Mouse (Mus musculus) MEL (cell line): Measurements from ENCODE around the gene Phxr2. TPM values are rescaled to one million over a fixed set of nuclear protein-coding genes. Genes with fewer than 3 reads are reported as not detected.

Experiments
- DNase-seq: peaks from one replicate; pipeline ENCODE4 v3.0.0; 2011; ENCODE audit warnings: low read depth, low spot score
- H3K27ac ChIP-seq: 2 replicates; pipeline ENCODE4 v1.5.1; 2012; ENCODE audit warnings: low read depth, mild to moderate bottlenecking, control low read depth, low read length, moderate library complexity; ENCODE audit not compliant: control insufficient read depth
- H3K27me3 ChIP-seq, 2 experiments: fragments of 150-350 bp in 1 of 2; sonication (generic) in 1 of 2; 2 replicates each; pipeline ENCODE4 v1.6.1; 2012; ENCODE audit warnings: low read length in 2 of 2, mild to moderate bottlenecking in 2 of 2, improper control_type of control experiment in 1 of 2, moderate library complexity in 1 of 2; ENCODE audit not compliant: insufficient read depth in 2 of 2, control insufficient read depth in 1 of 2
- H3K36me3 ChIP-seq, 2 experiments: 2 replicates each; pipeline ENCODE4 v1.6.1; 2012 to 2014; ENCODE audit warnings: low read length in 2 of 2, improper control_type of control experiment in 1 of 2, inconsistent platforms in 1 of 2, mild to moderate bottlenecking in 1 of 2; ENCODE audit not compliant: insufficient read depth in 2 of 2, control insufficient read depth in 1 of 2
- H3K4me1 ChIP-seq, 2 experiments: fragments of 150-350 bp in 1 of 2; sonication (generic) in 1 of 2; 2 replicates each; pipeline ENCODE4 v1.6.1; 2012; ENCODE audit warnings: low read length in 2 of 2, improper control_type of control experiment in 1 of 2, mild to moderate bottlenecking in 1 of 2; ENCODE audit not compliant: insufficient read depth in 2 of 2, control insufficient read depth in 1 of 2
- H3K4me3 ChIP-seq, 2 experiments: fragments of 150-350 bp in 1 of 2; sonication (generic) in 1 of 2; 2 replicates each; pipeline ENCODE4 v1.5.1; 2012; ENCODE audit warnings: low read depth in 2 of 2, low read length in 2 of 2, mild to moderate bottlenecking in 2 of 2, moderate library complexity in 2 of 2, control low read depth in 1 of 2, improper control_type of control experiment in 1 of 2; ENCODE audit not compliant: control insufficient read depth in 1 of 2, insufficient read depth in 1 of 2
- H3K79me2 ChIP-seq: 2 replicates; pipeline ENCODE4 v1.6.1; 2012; ENCODE audit warnings: mild to moderate bottlenecking, low read length, moderate library complexity; ENCODE audit not compliant: control insufficient read depth, poor library complexity, insufficient read depth
- H3K9ac ChIP-seq: 2 replicates; pipeline ENCODE4 v1.6.1; 2012; ENCODE audit warnings: low read depth, mild to moderate bottlenecking, control low read depth, low read length, moderate library complexity; ENCODE audit not compliant: control insufficient read depth, poor library complexity, severe bottlenecking
- H3K9me3 ChIP-seq: fragments of 150-350 bp; sonication (generic); replicated peaks from 2 replicates; pipeline ENCODE4 v1.6.1; 2012; ENCODE audit warnings: mild to moderate bottlenecking, low read length, improper control_type of control experiment, moderate library complexity; ENCODE audit not compliant: insufficient read depth
- CHD2 ChIP-seq: IDR thresholded peaks from 2 replicates; pipeline ENCODE4 v1.6.1; 2011; ENCODE audit warnings: low read length, improper control_type of control experiment
- CTCF ChIP-seq, 3 experiments: IDR thresholded peaks in 2 of 3; conservative IDR thresholded peaks in 1 of 3; 2 replicates each; pipeline ENCODE4 v1.5.1; 2011 to 2012; ENCODE audit warnings: low read length in 3 of 3, low read depth in 2 of 3, mild to moderate bottlenecking in 2 of 3, improper control_type of control experiment in 1 of 3, inconsistent platforms in 1 of 3, mixed read lengths in 1 of 3, moderate library complexity in 1 of 3; ENCODE audit not compliant: control insufficient read depth in 1 of 3, insufficient read depth in 1 of 3, poor library complexity in 1 of 3, severe bottlenecking in 1 of 3
- HCFC1 ChIP-seq: IDR thresholded peaks from 2 replicates; pipeline ENCODE4 v1.6.1; 2012; ENCODE audit warnings: low read depth, mild to moderate bottlenecking, inconsistent platforms, low read length, improper control_type of control experiment, moderate library complexity
- MAZ ChIP-seq: IDR thresholded peaks from 2 replicates; pipeline ENCODE4 v1.6.1; 2012; ENCODE audit warnings: low read depth, mild to moderate bottlenecking, inconsistent platforms, low read length, improper control_type of control experiment
- MXI1 ChIP-seq: IDR thresholded peaks from 2 replicates; pipeline ENCODE4 v1.6.1; 2011; ENCODE audit warnings: mild to moderate bottlenecking, low read depth, low read length, improper control_type of control experiment
- MYB ChIP-seq: IDR thresholded peaks from 2 replicates; pipeline ENCODE4 v1.6.1; 2011; ENCODE audit warnings: mild to moderate bottlenecking, low read depth, low read length, improper control_type of control experiment
- NRF1 ChIP-seq: IDR thresholded peaks from 2 replicates; pipeline ENCODE4 v1.6.1; 2014; ENCODE audit warnings: low read depth, mild to moderate bottlenecking, inconsistent platforms, low read length, improper control_type of control experiment, moderate library complexity; ENCODE audit not compliant: poor library complexity, insufficient read depth, severe bottlenecking
- POLR2AphosphoS2 ChIP-seq: IDR thresholded peaks from 2 replicates; pipeline ENCODE4 v1.6.1; 2011; ENCODE audit warnings: low read length, improper control_type of control experiment
- SIN3A ChIP-seq: IDR thresholded peaks from 2 replicates; pipeline ENCODE4 v1.6.1; 2012; ENCODE audit warnings: low read length, improper control_type of control experiment, inconsistent platforms
- SMC3 ChIP-seq: IDR thresholded peaks from 2 replicates; pipeline ENCODE4 v1.6.1; 2011; ENCODE audit warnings: low read depth, low read length, improper control_type of control experiment
- TAL1 ChIP-seq: IDR thresholded peaks from 2 replicates; pipeline ENCODE4 v1.6.1; 2012; ENCODE audit warnings: mild to moderate bottlenecking, inconsistent platforms, low read length, moderate library complexity, mixed read lengths
- TCF12 ChIP-seq: IDR thresholded peaks from 2 replicates; pipeline ENCODE4 v1.6.1; 2014; ENCODE audit warnings: low read depth, mild to moderate bottlenecking, inconsistent platforms, low read length, improper control_type of control experiment, moderate library complexity
- USF2 ChIP-seq, 2 experiments: IDR thresholded peaks; 2 replicates each; pipeline ENCODE4 v1.6.1; 2011 to 2012; ENCODE audit warnings: improper control_type of control experiment in 2 of 2, low read length in 2 of 2, borderline replicate concordance in 1 of 2, inconsistent platforms in 1 of 2, low read depth in 1 of 2, mild to moderate bottlenecking in 1 of 2; ENCODE audit not compliant: insufficient read depth in 1 of 2
- ZC3H11A ChIP-seq: IDR thresholded peaks from 2 replicates; pipeline ENCODE4 v1.6.1; 2012; ENCODE audit warnings: low read depth, mild to moderate bottlenecking, inconsistent platforms, low read length, improper control_type of control experiment
- ZKSCAN1 ChIP-seq: IDR thresholded peaks from 2 replicates; pipeline ENCODE4 v1.6.1; 2012; ENCODE audit warnings: low read depth, mild to moderate bottlenecking, inconsistent platforms, low read length, improper control_type of control experiment, moderate library complexity
- ZNF384 ChIP-seq: IDR thresholded peaks from 2 replicates; pipeline ENCODE4 v1.6.1; 2012; ENCODE audit warnings: low read depth, mild to moderate bottlenecking, inconsistent platforms, low read length, improper control_type of control experiment
- polyA plus RNA-seq, 2 experiments: library from polyadenylated mRNA; stranded (reverse) in 1 of 2; unstranded in 1 of 2; fragments of >175 nt in 1 of 2; fragments of >200 nt in 1 of 2; gene quantifications; 2 replicates each; pipeline versions ENCODE4 v1.2.1 to v1.2.4; 2012; ENCODE audit warnings: low replicate concordance in 2 of 2, low read depth in 1 of 2; ENCODE audit not compliant: insufficient read length in 2 of 2, insufficient read depth in 1 of 2, missing spikeins in 1 of 2
- total RNA-seq: library from RNA; depleted of rRNA; stranded (reverse); fragments of 300-350 nt; gene quantifications from 2 replicates; pipeline ENCODE4 v1.2.3, GENCODE M21; 2012

Phxr2 gene
- total and polyA plus RNA-seq, 3 experiments: not detected

- TF ChIP-seq ZKSCAN1 (no peak), POLR2AphosphoS2 (no peak), MXI1 (no peak)
- TF ChIP-seq, all 39 proteins: peak for 0
- H3K79me2 ChIP-seq: no peaks in the 10 kb centered on the region
- no peak for DNase-seq
These were observed 32.8 kb downstream of the Phxr2 start for GRCm38 (mm10) chr10:99093364-99093763.

DNA sequence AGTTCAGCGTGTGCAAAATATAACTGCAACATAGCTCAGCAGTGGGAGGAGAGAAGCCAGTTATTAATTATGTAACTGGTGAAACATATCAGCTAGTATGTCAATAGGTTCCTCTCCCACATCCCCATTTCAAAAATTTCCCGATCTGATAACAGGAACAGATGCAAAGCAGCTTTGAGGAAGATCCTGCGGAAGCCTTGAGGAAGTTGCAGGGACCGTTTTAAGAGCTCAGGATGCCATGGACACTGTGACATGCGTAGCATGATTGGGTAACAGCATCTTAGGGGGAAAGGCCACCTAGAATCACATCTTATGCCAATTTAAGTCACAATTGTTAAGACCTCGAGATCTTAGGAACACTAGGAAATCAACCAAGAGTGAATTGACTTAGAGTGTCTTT lies 36.2 kb downstream of the Phxr2 start:
- no peaks in the 10 kb centered on the region for H3K9me3 ChIP-seq
- 0 out of 4 replicates have a peak, but pooled peaks cover 0 to 2% of the 10 kb centered on the region in 2 experiments for H3K4me1 ChIP-seq
- no peaks in the 10 kb centered on the region for H3K27me3 ChIP-seq
- H3K79me2 ChIP-seq: no peaks in the 10 kb centered on the region
- DNase-seq: no peak
- H3K4me3 ChIP-seq: no peak overlapping the region
- H3K9ac ChIP-seq: no peak overlapping the region
- H3K27ac ChIP-seq: no peak overlapping the region
- no peak for TF ChIP-seq TAL1
- no peak for TF ChIP-seq CTCF (IDR thresholded peaks at IDR 0.05 in 2 of 3, conservative IDR thresholded peaks at IDR 0.05 in 1 of 3; ENCODE audit: control insufficient read depth in 1 of 3, insufficient read depth in 1 of 3, low read depth in 2 of 3, low read length in 3 of 3, poor library complexity in 1 of 3, severe bottlenecking in 1 of 3)
- no peak for TF ChIP-seq CHD2
- no peak for TF ChIP-seq ZNF384
- no peak for TF ChIP-seq TCF12
- TF ChIP-seq SIN3A: no peak
- TF ChIP-seq SMC3: no peak
- no peaks in the 10 kb centered on the region for H3K36me3 ChIP-seq

More at GRCm38 (mm10) chr10:99093364-99093763, 32.8 kb downstream of the Phxr2 start:
- Histone ChIP-seq H3K4me3 (no peak overlapping the region), H3K9ac (no peak overlapping the region), H3K36me3 (no peaks in the 10 kb centered on the region), H3K4me1 (0 out of 4 replicates have a peak, but pooled peaks cover 0 to 2% of the 10 kb centered on the region in 2 experiments), H3K9me3 (no peaks in the 10 kb centered on the region), H3K27me3 (no peaks in the 10 kb centered on the region), H3K27ac (no peak overlapping the region)

DNA sequence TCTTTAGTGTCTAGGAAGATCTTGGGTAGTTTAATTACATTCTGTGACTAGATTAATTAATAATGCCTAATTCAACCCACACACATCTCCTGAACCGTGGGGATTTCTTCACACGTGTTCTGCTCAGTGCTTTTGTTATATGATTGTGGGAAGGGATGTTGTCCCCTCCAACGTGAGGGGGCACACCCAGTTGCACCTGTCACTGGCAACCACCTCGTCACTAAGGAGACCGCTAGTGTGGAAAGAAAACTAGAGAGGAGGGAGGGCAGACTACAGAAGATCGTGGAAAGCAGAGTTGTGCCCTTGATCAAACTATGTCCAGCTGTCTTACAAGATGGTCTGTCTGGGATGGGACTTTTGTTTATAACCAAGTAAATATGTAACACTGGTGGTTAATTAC lies 40.1 kb downstream of the Phxr2 start:
- Histone ChIP-seq H3K4me3 (no peak overlapping the region), H3K9me3 (no peaks in the 10 kb centered on the region), H3K36me3 (peaks cover 0 to 8% of the 10 kb centered on the region in 2 experiments; a peak in 2 of 4 replicates), H3K4me1 (peaks cover 0 to 9% of the 10 kb centered on the region in 2 experiments; a peak in 2 of 4 replicates), H3K79me2 (no peaks in the 10 kb centered on the region), H3K27me3 (no peaks in the 10 kb centered on the region), H3K9ac (no peak overlapping the region), H3K27ac (no peak overlapping the region)
- DNase-seq: no peak
- TF ChIP-seq ZC3H11A (no peak), NRF1 (no peak), USF2 (IDR thresholded peaks at IDR 0.05; ENCODE audit: borderline replicate concordance in 1 of 2, insufficient read depth in 1 of 2, low read depth in 1 of 2, low read length in 2 of 2) (no peak), MAZ (no peak), HCFC1 (no peak), MYB (no peak), TAL1 (no peak)
